Comparison of ENCODE assay signal across 7 mouse cellular contexts in genomic region chr10:120744441-120745137, GRCm38 (mm10).
A peak's percentile ranks its signal among the peaks of the same experiment; 100 is the strongest.
DNase-seq lines count a peak whose midpoint lies in the region; ATAC-seq lines count a peak whose summit lies in the region.

No protein-coding gene starts in this region.

- no peaks in the 10 kb centered on the region; the same call in 1 of the 2 replicates for H3K4me1 ChIP-seq in megakaryocyte, embryonic 14.5 days
- peaks cover 4% of the 10 kb centered on the region for H3K4me1 ChIP-seq in forebrain, embryonic 16.5 days (replicated peaks; ENCODE audit: control insufficient read depth, insufficient read depth, low read length)
- H3K4me1 ChIP-seq in liver, embryonic 15.5 days (replicated peaks), result no peaks in the 10 kb centered on the region; the same call in 1 of the 2 replicates

- H3K4me3 ChIP-seq in megakaryocyte, embryonic 14.5 days (replicated peaks), result peak overlapping the region; percentile 24
- H3K4me3 ChIP-seq in forebrain, embryonic 16.5 days (replicated peaks; ENCODE audit: low read length), result peak overlapping the region; percentile 47
- peak overlapping the region; percentile 24; the same call in 1 of the 2 replicates for H3K4me3 ChIP-seq in liver, embryonic 15.5 days (replicated peaks)

- H3K4me2 ChIP-seq in forebrain, embryonic 16.5 days (ENCODE audit: low read length), result peak overlapping the region; percentile 72
- peak overlapping the region; percentile 57 for H3K4me2 ChIP-seq in liver, embryonic 15.5 days

- H3K36me3 ChIP-seq in megakaryocyte, embryonic 14.5 days (replicated peaks; ENCODE audit: low read length), result no peaks in the 10 kb centered on the region
- H3K36me3 ChIP-seq in forebrain, embryonic 16.5 days (ENCODE audit: control insufficient read depth, insufficient read depth), result no peaks in the 10 kb centered on the region
- no peaks in the 10 kb centered on the region for H3K36me3 ChIP-seq in liver, embryonic 15.5 days (replicated peaks)

- H3K9ac ChIP-seq in forebrain, embryonic 16.5 days (replicated peaks; ENCODE audit: low read depth, low read length), result peak overlapping the region; percentile 58
- no peak overlapping the region for H3K9ac ChIP-seq in liver, embryonic 15.5 days

- H3K9me3 ChIP-seq in megakaryocyte, embryonic 14.5 days, result peaks cover 6% of the 10 kb centered on the region
- H3K9me3 ChIP-seq in forebrain, embryonic 16.5 days (ENCODE audit: control insufficient read depth, low read length), result no peaks in the 10 kb centered on the region
- no peaks in the 10 kb centered on the region for H3K9me3 ChIP-seq in liver, embryonic 15.5 days (replicated peaks)

- H3K27me3 ChIP-seq in megakaryocyte, embryonic 14.5 days (replicated peaks), result peaks cover 22% of the 10 kb centered on the region
- no peaks in the 10 kb centered on the region for H3K27me3 ChIP-seq in forebrain, embryonic 16.5 days (replicated peaks; ENCODE audit: control insufficient read depth, insufficient read depth, low read length)
- peaks cover 26% of the 10 kb centered on the region for H3K27me3 ChIP-seq in liver, embryonic 15.5 days

- under 1% methylated on average over 15 of the region's 15 CpGs for WGBS in forebrain, embryonic 16.5 days
- 14% methylated on average over 15 of the region's 15 CpGs for WGBS in liver, embryonic 15.5 days (ENCODE audit: insufficient replicate concordance)

- DNase-seq in ovary, postnatal 36 days (ENCODE audit: low spot score), result no peak
- DNase-seq in urinary bladder, adult 2 months (ENCODE audit: low spot score), result no peak
- DNase-seq in urinary bladder, postnatal 10 days (ENCODE audit: low spot score), result no peak

- no peak for ATAC-seq in megakaryocyte, adult 5-6 weeks (ENCODE audit: poor library complexity, severe bottlenecking)
- ATAC-seq in forebrain, embryonic 16.5 days, result peak; percentile 61
- no peak for ATAC-seq in liver, embryonic 15.5 days (ENCODE audit: insufficient read depth)

- no peak overlapping the region for H3K27ac ChIP-seq in forebrain, embryonic 16.5 days (ENCODE audit: low read length)
- no peak overlapping the region for H3K27ac ChIP-seq in liver, embryonic 15.5 days (replicated peaks)
